Mouse (Mus musculus): ENCODE measurements around the gene 1700049E17Rik2. TPM values are rescaled to one million over a fixed set of nuclear protein-coding genes. Genes with fewer than 3 reads are reported as not detected.

1700049E17Rik2 gene
- polyA plus RNA-seq, 1 experiment from 2014 or later, result not detected

Other genes with a start within 250 kb of the 1700049E17Rik2 start
- not detected in 2 replicates for gene Gm5798, start 224.6 kb upstream of the 1700049E17Rik2 start, polyA plus RNA-seq (2015; fragmentation: Nextera tagmentation; extraction: Ambion mirVana)
- gene Gm7945, start 186.8 kb upstream of the 1700049E17Rik2 start, polyA plus RNA-seq (2015; fragmentation: Nextera tagmentation; extraction: Ambion mirVana), result not detected in 2 replicates
- gene Gm6482, start 164.9 kb upstream of the 1700049E17Rik2 start, polyA plus RNA-seq (2015; fragmentation: Nextera tagmentation; extraction: Ambion mirVana), result not detected in 2 replicates
- gene Gm7954, start 119.7 kb upstream of the 1700049E17Rik2 start, polyA plus RNA-seq (2015; fragmentation: Nextera tagmentation; extraction: Ambion mirVana), result not detected in 2 replicates
- not detected in 2 replicates for gene Gm3486, start 83.7 kb upstream of the 1700049E17Rik2 start, polyA plus RNA-seq (2015; fragmentation: Nextera tagmentation; extraction: Ambion mirVana)
- gene Gm7970, start 17.6 kb upstream of the 1700049E17Rik2 start, polyA plus RNA-seq (2015; fragmentation: Nextera tagmentation; extraction: Ambion mirVana), result not detected in 2 replicates
- not detected in 2 replicates for gene Gm3072, start 51.4 kb downstream of the 1700049E17Rik2 start, polyA plus RNA-seq (2015; fragmentation: Nextera tagmentation; extraction: Ambion mirVana)
- gene Gm3676, start 73.3 kb downstream of the 1700049E17Rik2 start, polyA plus RNA-seq (2015; fragmentation: Nextera tagmentation; extraction: Ambion mirVana), result not detected in 2 replicates
- gene Gm8068, start 128.7 kb downstream of the 1700049E17Rik2 start, polyA plus RNA-seq (2015; fragmentation: Nextera tagmentation; extraction: Ambion mirVana), result not detected in 2 replicates
- not detected in 2 replicates for gene Gm7929, start 177.4 kb downstream of the 1700049E17Rik2 start, polyA plus RNA-seq (2015; fragmentation: Nextera tagmentation; extraction: Ambion mirVana)
- gene Gm47189, start 199.2 kb downstream of the 1700049E17Rik2 start, polyA plus RNA-seq (2015; fragmentation: Nextera tagmentation; extraction: Ambion mirVana), result not detected in 2 replicates